Mouse (Mus musculus) MEL (cell line): ENCODE data around the gene Syce2. TPM values are rescaled to one million over a fixed set of nuclear protein-coding genes. Genes with fewer than 3 reads are reported as not detected.

Source experiments
- DNase-seq: peaks from one replicate; pipeline ENCODE4 v3.0.0; 2011; ENCODE audit warnings: low read depth, low spot score
- H3K27ac ChIP-seq: 2 replicates; pipeline ENCODE4 v1.5.1; 2012; ENCODE audit warnings: low read depth, mild to moderate bottlenecking, control low read depth, low read length, moderate library complexity; ENCODE audit not compliant: control insufficient read depth
- H3K27me3 ChIP-seq, 2 experiments: fragments of 150-350 bp in 1 of 2; sonication (generic) in 1 of 2; 2 replicates each; pipeline ENCODE4 v1.6.1; 2012; ENCODE audit warnings: low read length in 2 of 2, mild to moderate bottlenecking in 2 of 2, improper control_type of control experiment in 1 of 2, moderate library complexity in 1 of 2; ENCODE audit not compliant: insufficient read depth in 2 of 2, control insufficient read depth in 1 of 2
- H3K36me3 ChIP-seq, 2 experiments: 2 replicates each; pipeline ENCODE4 v1.6.1; 2012 to 2014; ENCODE audit warnings: low read length in 2 of 2, improper control_type of control experiment in 1 of 2, inconsistent platforms in 1 of 2, mild to moderate bottlenecking in 1 of 2; ENCODE audit not compliant: insufficient read depth in 2 of 2, control insufficient read depth in 1 of 2
- H3K4me1 ChIP-seq, 2 experiments: fragments of 150-350 bp in 1 of 2; sonication (generic) in 1 of 2; 2 replicates each; pipeline ENCODE4 v1.6.1; 2012; ENCODE audit warnings: low read length in 2 of 2, improper control_type of control experiment in 1 of 2, mild to moderate bottlenecking in 1 of 2; ENCODE audit not compliant: insufficient read depth in 2 of 2, control insufficient read depth in 1 of 2
- H3K4me3 ChIP-seq, 2 experiments: fragments of 150-350 bp in 1 of 2; sonication (generic) in 1 of 2; 2 replicates each; pipeline ENCODE4 v1.5.1; 2012; ENCODE audit warnings: low read depth in 2 of 2, low read length in 2 of 2, mild to moderate bottlenecking in 2 of 2, moderate library complexity in 2 of 2, control low read depth in 1 of 2, improper control_type of control experiment in 1 of 2; ENCODE audit not compliant: control insufficient read depth in 1 of 2, insufficient read depth in 1 of 2
- H3K79me2 ChIP-seq: 2 replicates; pipeline ENCODE4 v1.6.1; 2012; ENCODE audit warnings: mild to moderate bottlenecking, low read length, moderate library complexity; ENCODE audit not compliant: control insufficient read depth, poor library complexity, insufficient read depth
- H3K9ac ChIP-seq: 2 replicates; pipeline ENCODE4 v1.6.1; 2012; ENCODE audit warnings: low read depth, mild to moderate bottlenecking, control low read depth, low read length, moderate library complexity; ENCODE audit not compliant: control insufficient read depth, poor library complexity, severe bottlenecking
- H3K9me3 ChIP-seq: fragments of 150-350 bp; sonication (generic); replicated peaks from 2 replicates; pipeline ENCODE4 v1.6.1; 2012; ENCODE audit warnings: mild to moderate bottlenecking, low read length, improper control_type of control experiment, moderate library complexity; ENCODE audit not compliant: insufficient read depth
- BHLHE40 ChIP-seq: IDR thresholded peaks from 2 replicates; pipeline ENCODE4 v1.6.1; 2012; ENCODE audit warnings: low read depth, mild to moderate bottlenecking, inconsistent platforms, low read length, improper control_type of control experiment, borderline replicate concordance
- CHD1 ChIP-seq: IDR thresholded peaks from 2 replicates; pipeline ENCODE4 v1.6.1; 2012; ENCODE audit warnings: low read depth, mild to moderate bottlenecking, inconsistent platforms, low read length, improper control_type of control experiment
- CTCF ChIP-seq, 3 experiments: IDR thresholded peaks in 2 of 3; conservative IDR thresholded peaks in 1 of 3; 2 replicates each; pipeline ENCODE4 v1.5.1; 2011 to 2012; ENCODE audit warnings: low read length in 3 of 3, low read depth in 2 of 3, mild to moderate bottlenecking in 2 of 3, improper control_type of control experiment in 1 of 3, inconsistent platforms in 1 of 3, mixed read lengths in 1 of 3, moderate library complexity in 1 of 3; ENCODE audit not compliant: control insufficient read depth in 1 of 3, insufficient read depth in 1 of 3, poor library complexity in 1 of 3, severe bottlenecking in 1 of 3
- ELF1 ChIP-seq: IDR thresholded peaks from 2 replicates; pipeline ENCODE4 v1.6.1; 2014; ENCODE audit warnings: low read depth, mild to moderate bottlenecking, inconsistent platforms, low read length, improper control_type of control experiment, moderate library complexity
- EP300 ChIP-seq, 2 experiments: IDR thresholded peaks; 2 replicates each; pipeline ENCODE4 v1.6.1; 2011; ENCODE audit warnings: improper control_type of control experiment in 2 of 2, low read length in 2 of 2, low read depth in 1 of 2, mild to moderate bottlenecking in 1 of 2
- ETS1 ChIP-seq: IDR thresholded peaks from 2 replicates; pipeline ENCODE4 v1.6.1; 2012; ENCODE audit warnings: low read depth, mild to moderate bottlenecking, inconsistent platforms, low read length, improper control_type of control experiment, moderate library complexity
- GABPA ChIP-seq: IDR thresholded peaks from 2 replicates; pipeline ENCODE4 v1.6.1; 2012; ENCODE audit warnings: low read depth, mild to moderate bottlenecking, inconsistent platforms, low read length, improper control_type of control experiment, moderate library complexity
- GATA1 ChIP-seq: IDR thresholded peaks from 2 replicates; pipeline ENCODE4 v1.6.1; 2011; ENCODE audit warnings: low read depth, low read length, improper control_type of control experiment
- HCFC1 ChIP-seq: IDR thresholded peaks from 2 replicates; pipeline ENCODE4 v1.6.1; 2012; ENCODE audit warnings: low read depth, mild to moderate bottlenecking, inconsistent platforms, low read length, improper control_type of control experiment, moderate library complexity
- JUND ChIP-seq: IDR thresholded peaks from 2 replicates; pipeline ENCODE4 v1.6.1; 2011; ENCODE audit warnings: low read depth, mild to moderate bottlenecking, improper control_type of control experiment, low read length
- KAT2A ChIP-seq: conservative IDR thresholded peaks from 2 replicates; pipeline ENCODE4 v1.6.1; 2012; ENCODE audit warnings: low read depth, low read length, improper control_type of control experiment, inconsistent platforms
- MAFK ChIP-seq: IDR thresholded peaks from 2 replicates; pipeline ENCODE4 v1.6.1; 2011; ENCODE audit warnings: low read depth, mild to moderate bottlenecking, low read length, improper control_type of control experiment, borderline replicate concordance
- MEF2A ChIP-seq: IDR thresholded peaks from 2 replicates; pipeline ENCODE4 v1.6.1; 2014; ENCODE audit warnings: low read depth, mild to moderate bottlenecking, inconsistent platforms, low read length, improper control_type of control experiment; ENCODE audit not compliant: poor library complexity, insufficient replicate concordance, severe bottlenecking; ENCODE audit errors: extremely low read depth
- MXI1 ChIP-seq: IDR thresholded peaks from 2 replicates; pipeline ENCODE4 v1.6.1; 2011; ENCODE audit warnings: mild to moderate bottlenecking, low read depth, low read length, improper control_type of control experiment
- MYC ChIP-seq: IDR thresholded peaks from 2 replicates; pipeline ENCODE4 v1.6.1; 2011; ENCODE audit warnings: low read depth, mild to moderate bottlenecking, low read length, improper control_type of control experiment, moderate library complexity
- POLR2A ChIP-seq, 2 experiments: IDR thresholded peaks; 2 replicates each; pipeline ENCODE4 v1.6.1; 2011 to 2012; ENCODE audit warnings: low read length in 2 of 2, mild to moderate bottlenecking in 2 of 2, control low read depth in 1 of 2, improper control_type of control experiment in 1 of 2, low read depth in 1 of 2, moderate library complexity in 1 of 2; ENCODE audit not compliant: control insufficient read depth in 1 of 2, insufficient read depth in 1 of 2, poor library complexity in 1 of 2
- POLR2AphosphoS2 ChIP-seq: IDR thresholded peaks from 2 replicates; pipeline ENCODE4 v1.6.1; 2011; ENCODE audit warnings: low read length, improper control_type of control experiment
- POLR2AphosphoS5 ChIP-seq: IDR thresholded peaks from 2 replicates; pipeline ENCODE4 v1.6.1; 2012; ENCODE audit warnings: low read depth, borderline replicate concordance, mild to moderate bottlenecking, inconsistent platforms, low read length, moderate library complexity, mixed read lengths
- RAD21 ChIP-seq: IDR thresholded peaks from 2 replicates; pipeline ENCODE4 v1.6.1; 2011; ENCODE audit warnings: mild to moderate bottlenecking, low read depth, low read length, improper control_type of control experiment
- RCOR1 ChIP-seq: IDR thresholded peaks from 2 replicates; pipeline ENCODE4 v1.6.1; 2012; ENCODE audit warnings: low read depth, mild to moderate bottlenecking, inconsistent platforms, low read length, improper control_type of control experiment
- SIN3A ChIP-seq: IDR thresholded peaks from 2 replicates; pipeline ENCODE4 v1.6.1; 2012; ENCODE audit warnings: low read length, improper control_type of control experiment, inconsistent platforms
- SMC3 ChIP-seq: IDR thresholded peaks from 2 replicates; pipeline ENCODE4 v1.6.1; 2011; ENCODE audit warnings: low read depth, low read length, improper control_type of control experiment
- TAL1 ChIP-seq: IDR thresholded peaks from 2 replicates; pipeline ENCODE4 v1.6.1; 2012; ENCODE audit warnings: mild to moderate bottlenecking, inconsistent platforms, low read length, moderate library complexity, mixed read lengths
- TBP ChIP-seq: IDR thresholded peaks from 2 replicates; pipeline ENCODE4 v1.8.0; 2011; ENCODE audit warnings: low read depth, low read length, improper control_type of control experiment
- TCF12 ChIP-seq: IDR thresholded peaks from 2 replicates; pipeline ENCODE4 v1.6.1; 2014; ENCODE audit warnings: low read depth, mild to moderate bottlenecking, inconsistent platforms, low read length, improper control_type of control experiment, moderate library complexity
- UBTF ChIP-seq: IDR thresholded peaks from 2 replicates; pipeline ENCODE4 v1.6.1; 2012; ENCODE audit warnings: low read depth, mild to moderate bottlenecking, inconsistent platforms, low read length, improper control_type of control experiment, moderate library complexity, borderline replicate concordance; ENCODE audit not compliant: insufficient read depth
- USF1 ChIP-seq: IDR thresholded peaks from 2 replicates; pipeline ENCODE4 v1.6.1; 2014; ENCODE audit warnings: low read depth, mild to moderate bottlenecking, inconsistent platforms, low read length, improper control_type of control experiment, moderate library complexity
- USF2 ChIP-seq, 2 experiments: IDR thresholded peaks; 2 replicates each; pipeline ENCODE4 v1.6.1; 2011 to 2012; ENCODE audit warnings: improper control_type of control experiment in 2 of 2, low read length in 2 of 2, borderline replicate concordance in 1 of 2, inconsistent platforms in 1 of 2, low read depth in 1 of 2, mild to moderate bottlenecking in 1 of 2; ENCODE audit not compliant: insufficient read depth in 1 of 2
- ZC3H11A ChIP-seq: IDR thresholded peaks from 2 replicates; pipeline ENCODE4 v1.6.1; 2012; ENCODE audit warnings: low read depth, mild to moderate bottlenecking, inconsistent platforms, low read length, improper control_type of control experiment
- ZMIZ1 ChIP-seq: IDR thresholded peaks from 2 replicates; pipeline ENCODE4 v1.6.1; 2012; ENCODE audit warnings: low read depth, mild to moderate bottlenecking, inconsistent platforms, low read length, improper control_type of control experiment, moderate library complexity
- ZNF384 ChIP-seq: IDR thresholded peaks from 2 replicates; pipeline ENCODE4 v1.6.1; 2012; ENCODE audit warnings: low read depth, mild to moderate bottlenecking, inconsistent platforms, low read length, improper control_type of control experiment
- polyA plus RNA-seq, 2 experiments: library from polyadenylated mRNA; stranded (reverse) in 1 of 2; unstranded in 1 of 2; fragments of >175 nt in 1 of 2; fragments of >200 nt in 1 of 2; gene quantifications; 2 replicates each; pipeline versions ENCODE4 v1.2.1 to v1.2.4; 2012; ENCODE audit warnings: low replicate concordance in 2 of 2, low read depth in 1 of 2; ENCODE audit not compliant: insufficient read length in 2 of 2, insufficient read depth in 1 of 2, missing spikeins in 1 of 2
- total RNA-seq: library from RNA; depleted of rRNA; stranded (reverse); fragments of 300-350 nt; gene quantifications from 2 replicates; pipeline ENCODE4 v1.2.3, GENCODE M21; 2012

Syce2 gene
- total and polyA plus RNA-seq, 3 experiments, result 75.5 to 115 TPM; not detected in 1

- H3K27ac ChIP-seq, result peak overlapping the region; percentile 65
- peaks cover 47% of the 10 kb centered on the region for H3K79me2 ChIP-seq
- no peaks in the 10 kb centered on the region for H3K27me3 ChIP-seq
- H3K4me3 ChIP-seq, result no peak overlapping the region
- peak; percentile 55 for DNase-seq
- H3K9me3 ChIP-seq, result no peaks in the 10 kb centered on the region
- peak in 1 of 2 experiments; percentile 28; a peak in 2 of 4 replicates for TF ChIP-seq POLR2A (IDR thresholded peaks at IDR 0.05; ENCODE audit: control insufficient read depth in 1 of 2, insufficient read depth in 1 of 2, low read depth in 1 of 2, low read length in 2 of 2, poor library complexity in 1 of 2)
- TF ChIP-seq POLR2AphosphoS2, result peak; percentile 71
- no peak for TF ChIP-seq ZC3H11A
- H3K9ac ChIP-seq, result no peak overlapping the region
- peaks cover 9 to 24% of the 10 kb centered on the region in 2 experiments; a peak in 3 of 4 replicates for H3K36me3 ChIP-seq
- H3K4me1 ChIP-seq, result peaks cover 2 to 31% of the 10 kb centered on the region in 2 experiments; a peak in 3 of 4 replicates
These were observed 35.1 kb downstream of the Syce2 start for GRCm38 (mm10) chr8:84907037-84907436.

- H3K4me1 ChIP-seq, result peaks cover 2 to 36% of the 10 kb centered on the region in 2 experiments; a peak in 3 of 4 replicates
- no peak overlapping the region for H3K4me3 ChIP-seq
- no peaks in the 10 kb centered on the region for H3K27me3 ChIP-seq
- peaks cover 42% of the 10 kb centered on the region for H3K79me2 ChIP-seq
- DNase-seq, result peak; percentile 82
- H3K9ac ChIP-seq, result no peak overlapping the region; the same call in 1 of the 2 replicates
- H3K36me3 ChIP-seq, result peaks cover 9 to 29% of the 10 kb centered on the region in 2 experiments; a peak in 3 of 4 replicates
- peak overlapping the region; percentile 65 for H3K27ac ChIP-seq
- H3K9me3 ChIP-seq, result no peaks in the 10 kb centered on the region
- TF ChIP-seq HCFC1 (no peak), TAL1 (no peak), SMC3 (no peak), RAD21 (no peak), SIN3A (no peak), TCF12 (no peak), MYC (peak; percentile 74; the same call in 1 of the 2 replicates), CHD1 (no peak), ZC3H11A (no peak), EP300 (IDR thresholded peaks at IDR 0.05; ENCODE audit: low read depth in 1 of 2, low read length in 2 of 2) (peak; percentile 27 to 30; a peak in 1 of 4 replicates), MEF2A (no peak), TBP (no peak), CTCF (IDR thresholded peaks at IDR 0.05 in 2 of 3, conservative IDR thresholded peaks at IDR 0.05 in 1 of 3; ENCODE audit: control insufficient read depth in 1 of 3, insufficient read depth in 1 of 3, low read depth in 2 of 3, low read length in 3 of 3, poor library complexity in 1 of 3, severe bottlenecking in 1 of 3) (no peak), POLR2AphosphoS5 (no peak), ZMIZ1 (no peak), UBTF (no peak), BHLHE40 (no peak), GABPA (no peak), ETS1 (peak; percentile 57), USF2 (IDR thresholded peaks at IDR 0.05; ENCODE audit: borderline replicate concordance in 1 of 2, insufficient read depth in 1 of 2, low read depth in 1 of 2, low read length in 2 of 2) (no peak), JUND (no peak), KAT2A (no peak), RCOR1 (no peak), ZNF384 (peak; percentile 87), MAFK (peak; percentile 63), ELF1 (no peak), POLR2AphosphoS2 (no peak), MXI1 (0 out of 2 replicates have a peak, but pooled peaks have one; percentile 39), GATA1 (peak; percentile 10; the same call in 1 of the 2 replicates), USF1 (no peak)
These were observed 35.6 kb downstream of the Syce2 start for GRCm38 (mm10) chr8:84907493-84907892.
